Mouse (Mus musculus) ovary, postnatal 36 days (tissue): ENCODE measurements around the gene Cbx7.

Experiments used
- DNase-seq: peaks from one replicate; pipeline ENCODE4 v3.0.0; 2022; ENCODE audit warnings: low spot score, mixed read lengths

Cbx7 gene

GRCm38 (mm10) chr15:79893824-79894123, 77.1 kb downstream of the Cbx7 start:
- DNase-seq: no peak

- DNase-seq: no peak
Measured at GRCm38 (mm10) chr15:79892995-79893823, 77.7 kb downstream of the Cbx7 start.

- DNase-seq: peak; percentile 74
Measured at GRCm38 (mm10) chr15:79892213-79892541, 78.7 kb downstream of the Cbx7 start.

- DNase-seq: peak; percentile 75
Measured at GRCm38 (mm10) chr15:79891436-79892212, 79.3 kb downstream of the Cbx7 start, which contains the start of gene Apobec3. TSS of gene Apobec3 (plus strand) at chr15:79891659.

- DNase-seq: no peak
Measured at GRCm38 (mm10) chr15:79884820-79885219, 86.1 kb downstream of the Cbx7 start.

- DNase-seq: peak; percentile 94
Measured at GRCm38 (mm10) chr15:79883352-79883822, 87.5 kb downstream of the Cbx7 start.

GRCm38 (mm10) chr15:79882623-79883267, 88.2 kb downstream of the Cbx7 start:
- peak; percentile 14 for DNase-seq

GRCm38 (mm10) chr15:79880477-79880876, 90.4 kb downstream of the Cbx7 start:
- DNase-seq: no peak

- peak; percentile 80 for DNase-seq
Measured at GRCm38 (mm10) chr15:79879319-79879718, 91.6 kb downstream of the Cbx7 start.

GRCm38 (mm10) chr15:79878725-79879136, 92.2 kb downstream of the Cbx7 start:
- DNase-seq: peak; percentile 26

GRCm38 (mm10) chr15:79875261-79875995, 95.5 kb downstream of the Cbx7 start:
- no peak for DNase-seq

- no peak for DNase-seq
Measured at GRCm38 (mm10) chr15:79873995-79874394, 96.9 kb downstream of the Cbx7 start.

- DNase-seq: no peak
Measured at GRCm38 (mm10) chr15:79873545-79873944, 97.4 kb downstream of the Cbx7 start.

- DNase-seq: no peak
Measured at GRCm38 (mm10) chr15:79867260-79868002, 103.5 kb downstream of the Cbx7 start.
